Mouse (Mus musculus): ENCODE results near the gene Olfr878. TPM values are rescaled to one million over a fixed set of nuclear protein-coding genes. Genes with fewer than 3 reads are reported as not detected.

Gene Olfr878
- not detected in 4 replicates for total RNA-seq (2023)

GRCm38 (mm10) chr9:37917540-37917939, at the start of gene Olfr878:
TSS of gene Olfr878 (plus strand) at chr9:37917840.

GRCm38 (mm10) chr9:37896661-37897060, 21.0 kb upstream of the Olfr878 start, which contains the start of gene Olfr145:
TSS of gene Olfr145 (plus strand) at chr9:37896724.

Other genes starting within 250 kb of the Olfr878 start
- not detected in 4 replicates for gene Panx3, start 248.6 kb upstream of the Olfr878 start, total RNA-seq (2023)
- gene Olfr160, start 201.6 kb upstream of the Olfr878 start, total RNA-seq (2023): not detected in 4 replicates
- not detected in 4 replicates for gene Olfr874, start 172.7 kb upstream of the Olfr878 start, total RNA-seq (2023)
- gene Olfr875, start 146.0 kb upstream of the Olfr878 start, total RNA-seq (2023): not detected in 4 replicates
- not detected in 4 replicates for gene Olfr876, start 114.8 kb upstream of the Olfr878 start, total RNA-seq (2023)
- not detected in 4 replicates for gene Olfr877, start 63.6 kb upstream of the Olfr878 start, total RNA-seq (2023)
- gene Olfr145, start 21.1 kb upstream of the Olfr878 start, total RNA-seq (2023): not detected in 4 replicates
- not detected in 4 replicates for gene Olfr881, start 74.0 kb downstream of the Olfr878 start, total RNA-seq (2023)
- not detected in 4 replicates for gene Olfr883, start 108.0 kb downstream of the Olfr878 start, total RNA-seq (2023)
- gene Olfr884, start 128.7 kb downstream of the Olfr878 start, total RNA-seq (2023): not detected in 4 replicates
- gene Olfr885, start 143.5 kb downstream of the Olfr878 start, total RNA-seq (2023): not detected in 4 replicates
- gene Olfr887, start 166.2 kb downstream of the Olfr878 start, total RNA-seq (2023): not detected in 4 replicates
- gene Olfr888, start 190.3 kb downstream of the Olfr878 start, total RNA-seq (2023): not detected in 4 replicates
- gene Olfr889, start 197.4 kb downstream of the Olfr878 start, total RNA-seq (2023): 0.09 to 0.19 TPM in 2 of 4 replicates, not detected in the others
- gene Olfr890, start 224.7 kb downstream of the Olfr878 start, total RNA-seq (2023): not detected in 4 replicates

Data from B cell, adult 62 days (primary cell).